Mouse (Mus musculus): ENCODE results near the gene Vegfa.

Gene Vegfa

DNA sequence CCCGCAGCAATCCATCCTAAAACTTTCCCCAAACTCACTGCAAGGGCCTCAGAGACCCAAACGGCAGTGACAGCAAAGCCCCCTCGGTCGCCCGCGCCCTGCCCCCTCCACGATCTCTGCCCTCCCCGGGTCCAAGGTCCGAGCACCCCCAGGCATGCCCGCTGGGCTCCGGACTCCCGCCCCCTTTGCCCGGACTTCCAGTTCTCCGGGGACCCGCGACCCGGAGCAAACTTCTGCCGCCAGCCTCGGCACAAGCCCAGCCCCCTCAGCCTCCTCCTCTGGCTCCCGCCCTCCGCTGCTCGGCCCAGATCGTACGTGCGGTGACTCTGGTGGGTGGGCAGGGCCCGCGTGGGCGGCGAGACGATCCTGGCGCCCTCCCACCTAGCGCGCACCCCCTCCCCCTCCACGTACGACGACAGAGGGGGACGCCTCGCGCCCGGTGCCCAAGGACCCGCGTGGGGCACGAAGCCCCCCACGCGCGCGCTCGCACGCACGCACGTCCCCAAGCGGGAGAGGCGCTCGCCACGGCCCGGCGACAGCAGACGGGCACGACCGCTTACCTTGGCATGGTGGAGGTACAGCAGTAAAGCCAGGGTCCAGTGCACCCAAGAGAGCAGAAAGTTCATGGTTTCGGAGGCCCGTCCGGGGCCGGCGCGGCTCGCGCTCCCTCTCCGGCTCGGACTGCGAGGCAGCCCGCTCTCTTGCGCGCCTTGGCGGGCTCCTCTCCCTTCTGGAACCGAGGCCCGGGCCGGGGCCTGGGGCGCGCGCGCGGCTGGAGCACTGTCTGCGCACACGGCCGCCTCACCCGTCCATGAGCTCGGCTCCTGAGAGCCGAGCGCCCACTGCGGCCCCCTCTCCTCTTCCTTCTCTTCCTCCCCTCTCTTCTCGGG, 1.2 kb downstream of the Vegfa start:
- in situ Hi-C loops (cut with MboI; ENCODE audit: low pct_unique_long_range_greater_than_20kb in 1 of 2, low sequenced_read_pairs in 2 of 2, unreplicated experiment in 1 of 2): loop anchor here (5.0 to 25.0 kb wide), 2 partner anchors 184 to 294 kb away; partner anchors contain the start of gene 1600014C23Rik (in 1 of the 2)

DNA sequence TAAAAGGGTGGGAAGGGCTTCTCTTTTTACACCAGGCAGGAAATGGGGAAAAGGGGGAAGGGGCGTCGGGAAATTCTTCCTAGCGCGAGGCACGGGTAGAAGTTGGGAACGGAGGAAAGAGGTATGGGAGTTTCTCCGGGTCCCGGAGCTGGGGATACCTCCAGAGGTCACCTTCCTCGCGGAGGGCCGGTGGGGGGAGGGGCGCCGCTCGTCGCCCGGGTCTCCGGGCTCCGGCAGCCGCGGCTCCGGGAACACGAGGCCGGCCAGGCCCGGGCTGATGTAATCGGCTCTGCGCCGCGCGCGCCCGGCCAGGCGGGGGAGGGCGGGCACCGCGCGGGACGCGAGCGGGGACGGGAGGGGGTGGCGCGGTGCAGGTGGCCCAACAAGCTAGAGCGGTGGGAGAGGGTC, 1.8 kb downstream of the Vegfa start:
- in situ Hi-C loops (cut with MboI; ENCODE audit: low pct_unique_long_range_greater_than_20kb in 1 of 2, low sequenced_read_pairs in 2 of 2, unreplicated experiment in 1 of 2): loop anchor here (5.0 to 25.0 kb wide), 2 partner anchors 183 to 293 kb away; partner anchors contain the start of gene 1600014C23Rik (in 1 of the 2)

DNA sequence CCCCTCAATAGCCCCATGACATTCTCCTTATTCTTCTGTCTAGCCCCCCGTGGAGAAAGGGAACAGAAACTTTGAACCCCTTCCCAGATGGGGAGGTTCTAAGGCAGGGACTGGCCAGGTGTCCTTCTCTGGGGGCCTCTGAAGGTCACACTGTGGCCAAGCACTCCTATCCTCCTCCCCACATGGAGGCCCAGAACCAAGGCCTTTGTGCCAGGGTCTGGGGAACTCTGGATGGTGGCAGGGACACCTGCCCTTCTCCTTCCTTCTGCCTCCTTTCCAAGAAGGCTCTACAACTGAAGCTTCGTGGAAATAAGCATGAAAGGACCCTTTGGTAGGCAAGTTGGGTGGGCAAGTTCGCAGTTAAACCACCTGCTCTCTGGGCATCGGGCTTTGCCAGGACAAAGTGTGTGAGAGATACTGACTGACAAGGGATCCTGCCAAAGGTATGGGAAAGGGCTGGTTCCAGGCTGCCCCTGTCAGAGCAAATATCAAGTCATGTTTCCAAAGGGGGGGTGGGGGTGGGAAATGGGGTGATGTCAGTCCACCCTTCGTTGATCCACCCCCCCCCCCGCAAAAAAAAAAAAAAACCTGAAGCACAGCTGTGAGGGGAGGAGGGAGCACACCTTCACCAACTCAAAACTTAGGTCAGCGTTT, 2.5 kb downstream of the Vegfa start:
- in situ Hi-C loops (cut with MboI; ENCODE audit: low pct_unique_long_range_greater_than_20kb in 1 of 2, low sequenced_read_pairs in 2 of 2, unreplicated experiment in 1 of 2): loop anchor here (5.0 to 25.0 kb wide), 2 partner anchors 182 to 292 kb away; partner anchors contain the start of gene 1600014C23Rik (in 1 of the 2)

DNA sequence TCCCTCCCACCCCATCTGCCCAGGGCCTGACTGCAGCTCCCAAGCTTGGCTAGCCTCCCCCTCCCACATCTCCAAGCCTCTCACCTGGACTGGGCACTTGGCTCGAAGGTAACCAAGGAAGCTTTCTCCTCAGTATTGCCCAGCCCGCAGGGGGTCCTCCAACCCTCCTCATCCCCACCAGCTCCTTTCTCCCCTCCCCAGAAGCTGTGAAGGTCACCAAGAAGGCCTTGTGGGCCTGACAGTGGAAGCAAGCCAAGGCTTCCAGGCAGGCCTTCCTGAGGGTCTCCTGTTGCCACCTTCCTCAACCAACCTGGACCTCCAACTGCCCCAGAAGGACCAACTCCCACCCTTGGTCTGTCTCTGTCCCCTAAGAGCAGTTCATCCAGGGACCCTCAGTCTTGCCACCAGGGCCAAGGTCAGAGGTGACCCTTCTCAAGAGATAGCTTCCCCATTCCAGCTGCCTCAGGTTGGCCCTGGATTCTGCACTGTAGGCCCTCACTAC, 3.1 kb downstream of the Vegfa start:
- in situ Hi-C loops (cut with MboI; ENCODE audit: low pct_unique_long_range_greater_than_20kb in 1 of 2, low sequenced_read_pairs in 2 of 2, unreplicated experiment in 1 of 2): loop anchor here in 1 of 2 experiments (25.0 kb wide), 1 partner anchor 292 kb away; the partner anchor contains the start of gene 1600014C23Rik

DNA sequence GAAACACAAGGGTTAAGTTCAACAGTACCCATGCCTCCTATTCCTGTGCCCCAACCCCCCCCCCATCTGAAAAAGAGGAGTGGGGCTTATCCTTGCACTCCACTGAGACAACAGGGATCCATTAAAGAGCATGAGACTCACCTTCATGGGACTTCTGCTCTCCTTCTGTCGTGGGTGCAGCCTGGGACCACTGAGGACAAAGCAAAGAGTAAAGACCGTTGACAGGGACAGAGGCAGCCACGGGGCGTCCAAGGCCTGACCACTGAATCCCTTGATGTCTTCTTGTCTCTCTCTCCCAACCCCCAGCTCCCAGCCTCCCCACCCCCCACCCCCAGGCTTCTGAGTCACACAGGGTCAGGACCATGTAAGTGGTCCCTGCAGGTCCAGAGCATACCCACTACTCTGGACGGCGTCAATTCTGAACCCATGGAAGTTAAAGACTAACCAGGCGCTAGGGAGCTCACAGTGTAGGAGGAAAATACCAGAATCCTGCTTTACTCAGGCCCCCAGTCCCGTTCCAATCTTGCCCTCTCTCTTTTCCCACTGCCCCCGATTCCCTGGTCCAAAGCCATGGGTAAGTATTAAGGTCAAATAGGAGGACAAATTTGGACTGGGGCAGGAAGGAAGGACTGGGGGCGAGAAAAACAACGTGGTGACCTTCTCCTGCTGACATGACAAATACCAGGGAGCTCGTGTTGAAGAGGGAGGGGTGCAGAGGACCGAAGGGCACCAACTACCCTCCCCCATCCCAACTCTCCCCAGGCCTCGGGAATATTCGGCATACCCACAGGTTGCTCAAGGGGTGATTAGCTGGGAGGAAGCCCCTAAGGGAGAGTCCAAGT, 3.7 kb downstream of the Vegfa start:
- in situ Hi-C loops (cut with MboI; ENCODE audit: low pct_unique_long_range_greater_than_20kb in 1 of 2, low sequenced_read_pairs in 2 of 2, unreplicated experiment in 1 of 2): loop anchor here in 1 of 2 experiments (25.0 kb wide), 1 partner anchor 291 kb away; the partner anchor contains the start of gene 1600014C23Rik

DNA sequence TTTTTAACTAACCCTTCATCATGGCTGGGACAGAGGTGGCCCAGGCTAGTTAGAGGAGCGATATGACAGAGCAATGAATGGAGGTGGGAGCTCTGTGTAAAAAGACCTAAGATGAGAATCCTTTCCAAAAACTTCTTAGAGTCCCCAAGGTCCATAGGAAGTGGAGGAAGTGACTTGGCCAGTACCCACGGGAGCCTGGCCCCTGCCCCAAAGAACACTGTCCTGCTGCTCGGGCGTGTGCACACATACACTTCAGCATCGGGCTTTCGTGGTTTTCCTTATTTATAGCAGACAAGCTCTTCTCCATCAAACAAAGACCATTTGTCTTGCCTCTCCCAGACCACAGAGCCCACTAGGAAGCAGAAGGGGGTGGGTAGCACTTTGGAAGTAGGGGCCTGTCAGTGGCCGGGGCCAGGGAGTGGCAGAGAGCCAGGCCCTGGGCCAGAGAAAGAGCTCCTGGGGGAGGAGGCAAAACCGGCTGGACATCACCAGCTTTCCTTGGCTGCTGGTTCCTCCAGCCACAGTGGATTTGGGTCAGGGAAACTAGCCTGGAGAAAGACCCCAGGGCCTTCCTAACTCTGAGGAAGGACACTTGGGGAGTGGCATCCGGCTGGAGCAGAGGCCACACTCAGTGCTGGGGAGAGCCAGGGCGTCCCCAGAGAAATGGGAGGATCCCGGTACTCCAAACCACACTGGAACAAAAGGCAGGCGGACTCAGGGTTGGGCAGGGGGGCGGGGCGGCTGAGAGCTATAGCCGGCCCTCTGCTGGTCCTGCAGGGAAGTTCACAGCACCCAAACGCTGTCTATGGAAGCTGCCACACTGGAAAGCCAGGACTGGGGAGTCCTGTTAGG, 4.9 kb downstream of the Vegfa start:
- in situ Hi-C loops (cut with MboI; ENCODE audit: low pct_unique_long_range_greater_than_20kb in 1 of 2, low sequenced_read_pairs in 2 of 2, unreplicated experiment in 1 of 2): loop anchor here in 1 of 2 experiments (25.0 kb wide), 1 partner anchor 290 kb away; the partner anchor contains the start of gene 1600014C23Rik

DNA sequence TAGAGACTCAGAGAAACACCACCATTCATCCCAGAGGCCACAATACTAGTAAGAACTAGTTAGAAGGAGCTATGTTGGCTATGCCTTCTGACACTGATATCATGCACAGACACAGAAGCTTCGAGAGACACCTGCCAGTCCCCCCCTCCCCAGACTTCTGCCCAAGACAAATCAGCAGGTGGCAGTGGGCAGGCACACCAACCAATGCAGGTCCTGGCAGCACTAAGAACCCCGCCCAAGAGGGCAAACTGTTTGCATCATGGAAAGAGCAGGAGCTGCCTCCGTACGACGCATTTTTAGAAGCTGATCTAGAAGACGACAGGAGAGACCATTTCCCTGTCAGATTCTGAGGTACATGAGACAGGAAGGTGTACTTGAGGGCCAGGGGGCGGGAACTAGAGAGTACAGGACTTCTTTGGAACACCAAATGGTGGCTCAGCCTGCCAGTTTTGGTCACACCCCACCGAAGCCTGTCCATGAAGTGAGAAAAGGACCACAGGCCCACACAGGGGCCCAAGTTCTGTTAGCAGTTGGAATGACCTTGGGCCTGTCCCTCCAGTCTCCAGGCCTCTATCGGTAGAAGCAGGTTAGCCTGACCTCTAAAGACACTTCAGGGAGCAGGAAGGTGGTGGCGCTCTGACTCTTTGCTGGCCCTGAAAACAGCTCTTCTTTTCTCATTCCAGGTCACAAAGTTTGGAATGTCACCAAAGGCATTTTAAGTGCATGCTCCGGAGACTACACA, 6.1 kb downstream of the Vegfa start:
- in situ Hi-C loops (cut with MboI; ENCODE audit: low pct_unique_long_range_greater_than_20kb in 1 of 2, low sequenced_read_pairs in 2 of 2, unreplicated experiment in 1 of 2): loop anchor here in 1 of 2 experiments (25.0 kb wide), 1 partner anchor 289 kb away; the partner anchor contains the start of gene 1600014C23Rik

DNA sequence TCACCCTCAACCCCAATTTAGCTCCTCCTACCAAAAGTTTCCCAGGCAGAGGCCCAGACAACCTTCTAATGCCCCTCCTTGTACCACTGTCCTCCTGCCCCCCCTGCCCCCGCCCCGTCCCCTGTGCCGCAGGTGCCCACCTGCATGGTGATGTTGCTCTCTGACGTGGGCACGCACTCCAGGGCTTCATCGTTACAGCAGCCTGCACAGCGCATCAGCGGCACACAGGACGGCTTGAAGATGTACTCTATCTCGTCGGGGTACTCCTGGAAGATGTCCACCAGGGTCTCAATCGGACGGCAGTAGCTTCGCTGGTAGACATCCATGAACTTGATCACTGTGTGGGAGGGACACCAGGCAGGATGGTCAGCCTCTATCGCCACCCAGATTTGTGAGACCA, 7.0 kb downstream of the Vegfa start:
- in situ Hi-C loops (cut with MboI; ENCODE audit: low pct_unique_long_range_greater_than_20kb in 1 of 2, low sequenced_read_pairs in 2 of 2, unreplicated experiment in 1 of 2): loop anchor here in 1 of 2 experiments (25.0 kb wide), 1 partner anchor 288 kb away; the partner anchor contains the start of gene 1600014C23Rik

DNA sequence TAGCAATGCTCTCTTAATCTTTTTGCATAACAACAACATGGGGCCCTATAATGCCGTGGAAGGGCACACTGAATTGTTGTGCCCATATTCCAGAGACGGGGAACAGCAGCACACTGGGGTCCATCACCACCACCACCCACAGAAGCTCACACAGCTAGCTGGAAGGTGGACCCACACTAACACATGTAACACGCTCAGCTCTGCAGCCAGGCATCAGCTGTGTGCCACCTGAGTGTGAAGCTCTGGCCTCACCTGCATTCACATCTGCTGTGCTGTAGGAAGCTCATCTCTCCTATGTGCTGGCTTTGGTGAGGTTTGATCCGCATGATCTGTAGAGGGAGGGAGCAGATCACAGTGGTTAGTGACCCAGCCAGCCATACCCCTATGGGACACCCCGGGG, 8.0 kb downstream of the Vegfa start:
- in situ Hi-C loops (cut with MboI; ENCODE audit: low pct_unique_long_range_greater_than_20kb in 1 of 2, low sequenced_read_pairs in 2 of 2, unreplicated experiment in 1 of 2): no loop called here

DNA sequence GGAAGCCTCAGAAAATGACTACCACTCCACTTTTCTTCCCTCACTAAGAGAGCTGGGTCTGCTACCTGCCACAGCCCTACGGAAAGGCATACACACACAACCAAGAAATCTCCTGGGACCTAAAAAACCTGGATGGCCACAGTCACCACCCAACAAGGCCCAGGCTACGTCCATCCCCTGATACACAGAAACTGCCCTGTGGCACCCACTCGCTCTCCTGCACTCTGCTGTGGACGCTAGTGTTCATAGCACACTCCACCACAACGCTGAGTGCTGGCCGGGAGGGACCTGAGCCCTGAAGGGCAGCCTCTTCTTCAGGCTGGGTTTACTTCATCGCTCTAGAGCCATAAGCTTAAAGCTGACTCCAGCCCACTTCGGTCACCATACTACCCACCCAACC, 8.6 kb downstream of the Vegfa start:
- in situ Hi-C loops (cut with MboI; ENCODE audit: low pct_unique_long_range_greater_than_20kb in 1 of 2, low sequenced_read_pairs in 2 of 2, unreplicated experiment in 1 of 2): no loop called here

DNA sequence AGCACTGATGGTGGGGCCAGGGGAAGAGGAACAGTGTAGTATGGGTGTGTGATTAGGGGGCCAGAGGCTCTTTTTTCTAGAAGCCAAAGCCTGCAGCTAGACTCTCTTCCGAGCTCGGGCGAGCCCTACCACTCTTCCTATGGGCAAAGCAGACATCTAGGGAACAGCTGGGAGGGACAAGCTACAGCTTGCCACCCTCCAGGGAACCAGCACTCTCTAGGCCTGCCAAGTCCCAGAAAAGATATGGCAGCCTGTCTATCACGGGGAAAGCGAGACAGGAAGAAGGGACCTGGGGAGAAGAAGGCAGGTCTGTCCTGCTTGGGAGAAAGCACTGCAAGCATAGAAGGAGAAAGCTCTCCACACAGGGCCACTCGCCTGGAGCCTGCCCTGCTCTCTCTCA, 9.2 kb downstream of the Vegfa start:
- in situ Hi-C loops (cut with MboI; ENCODE audit: low pct_unique_long_range_greater_than_20kb in 1 of 2, low sequenced_read_pairs in 2 of 2, unreplicated experiment in 1 of 2): no loop called here

DNA sequence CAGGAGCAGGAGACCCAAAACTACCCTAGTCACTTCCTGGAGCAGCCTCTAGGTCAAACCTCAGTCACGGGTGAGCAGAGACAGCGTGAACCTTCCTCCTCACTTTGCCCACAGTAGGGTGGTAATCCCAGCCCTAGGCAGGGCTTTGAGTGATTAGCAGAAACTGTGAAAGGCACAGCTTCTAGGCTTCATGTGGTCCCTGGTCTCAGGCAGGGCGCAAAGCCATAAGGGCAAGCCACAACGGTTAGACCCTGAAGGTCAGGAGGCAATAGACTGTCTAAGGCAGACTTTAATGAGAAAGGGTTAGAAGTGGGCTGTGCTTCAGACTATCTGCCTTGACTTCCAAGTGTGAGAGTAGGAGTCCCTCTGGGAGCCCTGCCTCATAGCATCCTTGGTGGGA, 9.7 kb downstream of the Vegfa start:
- in situ Hi-C loops (cut with MboI; ENCODE audit: low pct_unique_long_range_greater_than_20kb in 1 of 2, low sequenced_read_pairs in 2 of 2, unreplicated experiment in 1 of 2): no loop called here

DNA sequence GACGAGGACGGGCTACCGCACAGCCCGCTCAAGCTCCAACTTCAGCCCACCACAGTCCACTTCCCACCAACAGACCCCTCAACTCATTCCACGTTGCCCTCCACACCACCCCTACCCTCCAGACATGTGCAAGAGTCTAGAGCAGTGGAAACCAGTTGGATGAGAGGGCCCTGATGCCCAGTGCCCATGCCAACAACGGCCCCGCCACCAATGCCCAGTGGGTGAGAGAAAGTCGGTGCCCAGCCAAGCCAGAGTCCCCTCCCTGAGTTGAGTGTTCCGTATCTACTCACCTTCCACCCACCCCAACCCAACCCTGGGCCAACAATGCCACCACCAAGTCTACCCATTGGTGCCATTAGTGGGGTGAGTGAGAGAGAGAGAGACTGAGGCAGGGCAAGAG, 10.4 kb downstream of the Vegfa start:
- in situ Hi-C loops (cut with MboI; ENCODE audit: low pct_unique_long_range_greater_than_20kb in 1 of 2, low sequenced_read_pairs in 2 of 2, unreplicated experiment in 1 of 2): no loop called here

DNA sequence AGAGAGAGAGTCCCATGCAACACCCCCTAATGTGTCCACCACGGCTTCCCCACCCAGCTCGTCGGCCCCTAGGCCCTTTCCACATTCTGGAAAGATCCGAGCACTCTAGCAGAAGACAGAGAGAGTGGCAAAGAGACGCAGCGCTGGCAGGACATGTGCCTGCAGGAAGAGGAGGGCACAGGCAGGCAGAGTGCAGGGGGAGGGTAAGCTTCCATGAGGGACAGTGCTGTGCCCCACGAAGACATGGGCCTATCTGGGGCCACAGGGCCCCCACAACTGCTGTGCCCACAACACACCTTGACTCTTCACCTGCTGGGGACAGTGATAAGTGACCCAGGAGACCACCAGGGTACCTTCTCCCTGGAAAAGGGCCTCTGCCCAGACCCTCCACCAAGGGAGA, 11.0 kb downstream of the Vegfa start:
- in situ Hi-C loops (cut with MboI; ENCODE audit: low pct_unique_long_range_greater_than_20kb in 1 of 2, low sequenced_read_pairs in 2 of 2, unreplicated experiment in 1 of 2): no loop called here

DNA sequence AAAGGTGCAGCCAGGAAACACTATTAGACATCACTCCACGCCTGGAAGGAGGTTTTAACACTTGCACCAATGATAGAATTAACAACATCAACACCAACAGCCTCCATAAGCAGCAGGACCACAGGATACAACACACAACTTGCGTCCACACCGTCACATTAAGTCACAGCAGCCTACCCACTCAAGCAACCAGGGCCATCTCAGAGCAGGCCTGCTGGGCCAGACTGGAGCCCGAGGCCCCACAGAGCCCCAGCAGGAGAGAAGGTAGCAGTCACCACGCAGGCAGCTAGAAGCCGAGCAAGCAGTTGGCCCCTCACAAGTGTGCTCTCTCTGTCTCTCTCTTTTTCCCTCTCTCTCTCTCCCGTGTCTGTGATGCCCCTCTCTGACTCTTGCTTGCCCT, 11.6 kb downstream of the Vegfa start:
- in situ Hi-C loops (cut with MboI; ENCODE audit: low pct_unique_long_range_greater_than_20kb in 1 of 2, low sequenced_read_pairs in 2 of 2, unreplicated experiment in 1 of 2): no loop called here

DNA sequence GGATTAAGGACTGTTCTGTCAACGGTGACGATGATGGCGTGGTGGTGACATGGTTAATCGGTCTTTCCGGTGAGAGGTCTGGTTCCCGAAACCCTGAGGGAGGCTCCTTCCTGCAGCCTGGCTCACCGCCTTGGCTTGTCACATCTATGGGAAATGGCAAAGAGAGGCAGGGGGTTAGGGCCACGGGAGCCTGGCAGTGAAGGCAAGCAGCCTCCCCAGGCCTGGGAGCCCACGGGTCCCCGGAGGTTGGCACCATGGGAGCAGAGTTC, 13.5 kb downstream of the Vegfa start:
- in situ Hi-C loops (cut with MboI; ENCODE audit: low pct_unique_long_range_greater_than_20kb in 1 of 2, low sequenced_read_pairs in 2 of 2, unreplicated experiment in 1 of 2): no loop called here

All from mouse embryonic stem cell (cell line).